Mouse (Mus musculus) C2C12 (cell line): Measurements from ENCODE around the gene Gnaq.

Source experiments
- CTCF ChIP-seq: IDR thresholded peaks from one replicate; pipeline ENCODE4 v1.5.1; 2011; ENCODE audit not compliant: control insufficient read depth, insufficient read depth, insufficient read length
- FOSL1 ChIP-seq: IDR thresholded peaks from one replicate; pipeline ENCODE4 v1.8.0; 2011; ENCODE audit warnings: mild to moderate bottlenecking, low read length; ENCODE audit not compliant: poor library complexity, insufficient read depth, severe bottlenecking
- MYOD1 ChIP-seq: IDR thresholded peaks from one replicate; pipeline ENCODE4 v1.6.1; 2011; ENCODE audit warnings: low read depth; ENCODE audit not compliant: control insufficient read depth, insufficient read length
- USF1 ChIP-seq: IDR thresholded peaks from one replicate; pipeline ENCODE4 v1.6.1; 2011; ENCODE audit warnings: low read depth, mild to moderate bottlenecking, control low read depth, moderate library complexity

DNA sequence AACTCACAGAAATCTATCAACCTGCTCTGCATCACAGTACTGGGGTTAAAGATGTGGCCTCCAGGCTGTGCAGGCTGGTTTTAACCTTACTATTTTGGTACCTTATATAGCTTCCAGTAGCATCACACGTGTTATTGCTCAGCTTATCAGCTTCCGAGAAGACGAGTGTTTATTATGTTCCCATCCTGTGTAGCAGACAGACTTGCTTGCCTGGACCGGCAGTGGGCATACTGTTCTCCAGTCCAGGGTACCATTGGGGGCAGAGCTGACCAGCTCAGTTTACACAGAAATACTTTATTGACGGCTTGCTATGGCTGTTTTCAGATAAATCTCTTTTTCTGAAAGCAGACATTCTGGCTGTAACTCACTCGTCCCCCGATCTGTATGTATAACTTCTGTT is 17.7 kb downstream of the Gnaq start:
- TF ChIP-seq CTCF (no peak), USF1 (no peak), FOSL1 (no peak), MYOD1 (no peak)
